Mouse (Mus musculus): ENCODE measurements around the gene Slc40a1. TPM values are rescaled to one million over a fixed set of nuclear protein-coding genes. Genes with fewer than 3 reads are reported as not detected.

The Slc40a1 gene
- total and polyA plus RNA-seq, 3 experiments = not detected

GRCm38 (mm10) chr1:45868050-45868449 lies 58.3 kb downstream of the Slc40a1 start:
- TF ChIP-seq SIN3A (IDR thresholded peaks at IDR 0.05; ENCODE audit: low read length) (no peak), JUND (conservative IDR thresholded peaks at IDR 0.05; ENCODE audit: low read depth, low read length) (no peak), NELFE (IDR thresholded peaks at IDR 0.05; ENCODE audit: low read depth, low read length) (no peak), IRF4 (IDR thresholded peaks at IDR 0.05; ENCODE audit: low read depth, low read length) (no peak)

GRCm38 (mm10) chr1:45866288-45867018 lies 59.9 kb downstream of the Slc40a1 start:
- TF ChIP-seq ZMIZ1 (IDR thresholded peaks at IDR 0.05; ENCODE audit: low read depth, low read length) (no peak), MEF2A (IDR thresholded peaks at IDR 0.05; ENCODE audit: borderline replicate concordance, low read depth, low read length) (no peak), UBTF (IDR thresholded peaks at IDR 0.05; ENCODE audit: low read depth, low read length) (no peak), RAD21 (IDR thresholded peaks at IDR 0.05; ENCODE audit: low read depth, low read length) (no peak), KAT2A (IDR thresholded peaks at IDR 0.05; ENCODE audit: insufficient replicate concordance, low read length) (no peak), ELF1 (IDR thresholded peaks at IDR 0.05; ENCODE audit: low read depth, low read length) (no peak), POLR2A (IDR thresholded peaks at IDR 0.05; ENCODE audit: low read depth, low read length) (no peak), ZNF384 (IDR thresholded peaks at IDR 0.05; ENCODE audit: low read depth, low read length) (no peak), ZKSCAN1 (IDR thresholded peaks at IDR 0.05; ENCODE audit: borderline replicate concordance, low read depth, low read length) (no peak), SMC3 (IDR thresholded peaks at IDR 0.05; ENCODE audit: low read depth, low read length) (no peak), MYC (IDR thresholded peaks at IDR 0.05; ENCODE audit: low read depth, low read length) (no peak), NRF1 (IDR thresholded peaks at IDR 0.05; ENCODE audit: low read depth, low read length) (no peak), EP300 (IDR thresholded peaks at IDR 0.05; ENCODE audit: low read length) (no peak), USF2 (conservative IDR thresholded peaks at IDR 0.05; ENCODE audit: low read depth, low read length) (no peak)
- dilution Hi-C loops (cut with MboI; ENCODE audit: extremely low pct_ligation_motif_present, extremely low pct_unique_long_range_greater_than_20kb, low sequenced_read_pairs) = no loop called here

More at GRCm38 (mm10) chr1:45868050-45868449, 58.3 kb downstream of the Slc40a1 start:
- Histone ChIP-seq H3K36me3 (replicated peaks in 1 of 2; ENCODE audit: control insufficient read depth in 1 of 2, insufficient read depth in 1 of 2, low read length in 1 of 2) (no peaks in the 10 kb centered on the region), H3K9me3 (replicated peaks; ENCODE audit: low read length) (peaks cover 1% of the 10 kb centered on the region), H3K9ac (ENCODE audit: insufficient read depth, low read depth) (no peak overlapping the region), H3K4me2 (ENCODE audit: insufficient read depth, low read depth, poor library complexity, severe bottlenecking) (no peak overlapping the region), H3K27ac (ENCODE audit: insufficient read depth, low read depth) (no peak overlapping the region), H3K4me3 (replicated peaks in 1 of 3; ENCODE audit: low read depth in 2 of 3, low read length in 2 of 3, poor library complexity in 1 of 3) (no peak overlapping the region), H3K27me3 (replicated peaks) (no peaks in the 10 kb centered on the region), H3K79me2 (replicated peaks; ENCODE audit: control insufficient read depth, extremely low read depth, insufficient read depth, poor library complexity, severe bottlenecking) (no peaks in the 10 kb centered on the region), H3K4me1 (ENCODE audit: control insufficient read depth in 1 of 2, insufficient read depth in 2 of 2) (peaks cover 0 to 46% of the 10 kb centered on the region in 2 experiments; a peak in 2 of 4 replicates)
- dilution Hi-C loops (cut with MboI; ENCODE audit: extremely low pct_ligation_motif_present, extremely low pct_unique_long_range_greater_than_20kb, low sequenced_read_pairs) = no loop called here
- DNase-seq (ENCODE audit: extremely low read depth) = no peak
- in situ Hi-C loops (cut with MboI; ENCODE audit: low pct_ligation_motif_present, low pct_unique_long_range_greater_than_20kb, low sequenced_read_pairs) = no loop called here

More at GRCm38 (mm10) chr1:45866288-45867018, 59.9 kb downstream of the Slc40a1 start:
- no peak for DNase-seq (ENCODE audit: extremely low read depth)
- Histone ChIP-seq H3K27me3 (replicated peaks) (no peaks in the 10 kb centered on the region), H3K4me2 (ENCODE audit: insufficient read depth, low read depth, poor library complexity, severe bottlenecking) (no peak overlapping the region), H3K4me1 (ENCODE audit: control insufficient read depth in 1 of 2, insufficient read depth in 2 of 2) (peaks cover 0 to 37% of the 10 kb centered on the region in 2 experiments; a peak in 2 of 4 replicates), H3K36me3 (replicated peaks in 1 of 2; ENCODE audit: control insufficient read depth in 1 of 2, insufficient read depth in 1 of 2, low read length in 1 of 2) (no peaks in the 10 kb centered on the region), H3K79me2 (replicated peaks; ENCODE audit: control insufficient read depth, extremely low read depth, insufficient read depth, poor library complexity, severe bottlenecking) (no peaks in the 10 kb centered on the region), H3K27ac (ENCODE audit: insufficient read depth, low read depth) (no peak overlapping the region), H3K9ac (ENCODE audit: insufficient read depth, low read depth) (no peak overlapping the region), H3K9me3 (replicated peaks; ENCODE audit: low read length) (peaks cover 2% of the 10 kb centered on the region), H3K4me3 (replicated peaks in 1 of 3; ENCODE audit: low read depth in 2 of 3, low read length in 2 of 3, poor library complexity in 1 of 3) (no peak overlapping the region)
- in situ Hi-C loops (cut with MboI; ENCODE audit: low pct_ligation_motif_present, low pct_unique_long_range_greater_than_20kb, low sequenced_read_pairs) = no loop called here

All from CH12.LX (cell line).